Mouse (Mus musculus) G1E (cell line): ENCODE measurements around the gene H2-M10.1. TPM values are rescaled to one million over a fixed set of nuclear protein-coding genes. Genes with fewer than 3 reads are reported as not detected.
"Not testable (repeated sequence)": the region's sequence is repeated elsewhere in the genome, so short reads cannot be mapped to it uniquely, and the experiment has no call there.

Experiments used
- ATAC-seq: 2 replicates; pipeline ENCODE4 v1.8.0; 2016; ENCODE audit warnings: mild to moderate bottlenecking; ENCODE audit not compliant: insufficient number of reproducible peaks, poor library complexity, low FRiP score, severe bottlenecking; ENCODE audit errors: extremely low read depth
- DNase-seq: peaks from one replicate; pipeline ENCODE4 v3.0.0; 2012; ENCODE audit warnings: low spot score
- H3K27me3 ChIP-seq: 2 replicates; pipeline ENCODE4 v1.6.1; 2012; ENCODE audit warnings: mild to moderate bottlenecking, low read length, inconsistent platforms; ENCODE audit not compliant: insufficient read depth
- H3K36me3 ChIP-seq: replicated peaks from 2 replicates; pipeline ENCODE3; 2012; ENCODE audit warnings: mild to moderate bottlenecking, inconsistent platforms
- H3K4me1 ChIP-seq: 2 replicates; pipeline ENCODE4 v1.6.1; 2012; ENCODE audit warnings: low read depth, low read length, inconsistent platforms, mixed read lengths; ENCODE audit not compliant: insufficient read depth
- H3K4me3 ChIP-seq: 2 replicates; pipeline ENCODE4 v1.5.1; 2012; ENCODE audit warnings: low read depth, mild to moderate bottlenecking, inconsistent platforms, low read length, moderate library complexity, mixed read lengths
- H3K9me3 ChIP-seq: replicated peaks from 2 replicates; pipeline ENCODE4 v1.6.1; 2012; ENCODE audit warnings: inconsistent platforms
- CTCF ChIP-seq: IDR thresholded peaks from 2 replicates; pipeline ENCODE4 v1.5.1; 2012; ENCODE audit warnings: low read depth, low read length, inconsistent platforms, mixed read lengths
- GATA1 ChIP-seq: IDR thresholded peaks from 2 replicates; pipeline ENCODE4 v1.6.1; 2012; ENCODE audit warnings: borderline replicate concordance, low read length, inconsistent platforms, mixed read lengths
- GATA2 ChIP-seq: IDR thresholded peaks from 2 replicates; pipeline ENCODE4 v1.6.1; 2012; ENCODE audit warnings: low read depth, low read length, inconsistent platforms, borderline replicate concordance
- POLR2AphosphoS5 ChIP-seq: IDR thresholded peaks from 2 replicates; pipeline ENCODE4 v1.6.1; 2012; ENCODE audit warnings: low read depth, low read length, inconsistent platforms; ENCODE audit not compliant: insufficient replicate concordance
- TAL1 ChIP-seq: conservative IDR thresholded peaks from 2 replicates; pipeline ENCODE4 v1.6.1; 2012; ENCODE audit warnings: low read depth, low read length, inconsistent platforms, mixed read lengths
- polyA plus RNA-seq: library from polyadenylated mRNA; stranded (reverse); fragments of >175 nt; gene quantifications from 2 replicates; pipeline ENCODE4 v1.2.3, GENCODE M21; 2012
- total RNA-seq, 2 experiments: library from RNA; stranded (forward) in 1 of 2; stranded (reverse) in 1 of 2; fragments of 200-1000 nt in 1 of 2; fragments of >200 nt in 1 of 2; fragmentation: Nextera tagmentation in 1 of 2; gene quantifications; 2 replicates each; pipeline ENCODE4 v1.2.3; 2014 to 2017

Gene H2-M10.1
- total RNA-seq (2014; fragmentation: Nextera tagmentation) (not detected in 2 replicates), total RNA-seq (2017) (not detected in 2 replicates), polyA plus RNA-seq (not detected in 2 replicates)

DNA sequence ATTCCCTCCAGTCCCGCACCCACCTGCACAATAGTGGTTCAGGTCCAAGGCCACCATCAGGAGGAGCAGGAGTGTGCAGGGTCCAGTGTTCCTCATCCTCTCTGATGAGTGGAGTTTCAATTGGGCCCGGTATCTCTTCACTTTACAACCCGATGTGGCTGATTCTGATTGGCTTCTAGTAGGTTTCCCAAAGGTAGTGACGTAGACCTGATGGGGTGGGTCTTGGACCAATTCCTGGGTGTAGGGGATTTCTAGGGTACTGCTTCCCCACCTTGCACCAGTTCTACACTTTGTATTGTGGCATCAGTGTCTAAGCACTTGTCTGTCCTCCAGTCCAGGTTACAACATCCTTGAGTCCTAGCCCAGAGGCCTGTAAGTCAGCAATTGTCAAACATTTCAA is at the start of gene H2-M10.1:
Gene H2-M10.1 (minus strand): TSS at position 101 of the 400 bp plus-strand sequence.
- H3K4me1 ChIP-seq, result no peaks in the 10 kb centered on the region
- no peak for DNase-seq
- no peaks in the 10 kb centered on the region for H3K9me3 ChIP-seq
- H3K36me3 ChIP-seq, result no peaks in the 10 kb centered on the region
- H3K27me3 ChIP-seq, result peaks cover 4% of the 10 kb centered on the region; the same call in 1 of the 2 replicates
- ATAC-seq, result no peak
- H3K4me3 ChIP-seq, result no peak within 1 kb of the TSS
- TF ChIP-seq POLR2AphosphoS5 (no peak), CTCF (no peak), TAL1 (no peak), GATA2 (no peak), GATA1 (no peak)

DNA sequence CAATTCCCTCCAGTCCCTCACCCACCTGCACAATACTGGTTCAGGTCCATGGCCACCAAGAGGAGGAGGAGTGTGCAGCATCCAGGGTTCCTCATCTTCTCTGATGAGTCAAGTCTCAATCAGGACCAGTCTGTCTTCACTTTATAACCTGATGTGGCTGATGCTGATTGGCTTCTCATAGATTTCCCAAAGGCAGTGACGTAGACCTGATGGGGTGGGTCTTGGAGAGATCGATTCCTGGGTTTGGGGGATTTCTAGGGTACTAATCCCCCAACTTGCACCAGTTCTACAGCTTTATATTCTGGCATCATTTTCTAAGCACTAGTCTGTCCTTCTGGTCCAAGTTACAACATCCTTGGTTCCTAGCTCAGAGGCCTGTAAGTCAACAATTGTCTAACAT is 42.4 kb upstream of the H2-M10.1 start, which contains the start of gene H2-M10.3:
Gene H2-M10.3 (minus strand): TSS at position 101 of the 400 bp plus-strand sequence.
- not testable (repeated sequence) for H3K9me3 ChIP-seq, H3K27me3 ChIP-seq, DNase-seq, H3K4me3 ChIP-seq, H3K4me1 ChIP-seq, H3K36me3 ChIP-seq, ATAC-seq

DNA sequence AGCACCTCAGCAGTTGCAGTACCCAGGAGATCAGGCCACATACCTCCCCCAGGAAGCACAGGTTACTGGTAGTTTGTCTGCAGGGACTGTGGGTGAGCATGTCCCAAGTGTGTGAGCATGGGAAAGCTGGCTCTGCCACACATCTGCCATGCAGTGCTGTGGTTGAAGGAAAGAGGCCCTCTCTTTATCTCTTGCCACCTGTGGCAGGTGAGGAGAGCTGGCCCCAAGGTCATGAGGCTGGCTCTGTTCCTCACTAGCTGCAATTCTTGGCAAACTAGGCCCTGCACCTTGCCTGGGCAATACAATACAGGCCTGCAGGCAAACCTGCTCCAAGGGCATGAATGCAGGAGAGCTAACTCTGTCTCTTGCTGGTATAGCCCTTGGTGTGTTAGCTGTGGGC is 36.4 kb upstream of the H2-M10.1 start:
- H3K9me3 ChIP-seq, H3K4me1 ChIP-seq, H3K4me3 ChIP-seq, ATAC-seq, DNase-seq, H3K27me3 ChIP-seq, H3K36me3 ChIP-seq: not testable (repeated sequence)

DNA sequence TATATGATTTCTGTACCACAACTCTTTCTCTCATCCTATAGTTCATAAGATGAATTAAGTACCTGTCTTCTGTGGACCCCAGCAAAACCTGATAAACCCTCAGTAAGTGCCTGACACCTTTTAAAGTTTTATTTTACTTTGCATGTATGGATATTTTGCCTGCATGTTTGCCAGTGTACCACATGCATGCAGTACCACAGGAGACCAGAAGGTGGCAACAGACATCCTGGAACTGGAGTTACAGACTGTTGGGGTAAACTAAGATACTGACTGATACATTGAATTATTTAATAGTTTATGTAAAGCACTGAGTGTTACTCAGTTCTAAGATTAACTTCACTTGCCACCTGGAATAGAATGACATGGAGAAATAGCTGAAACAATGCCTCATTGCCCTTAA is 31.6 kb upstream of the H2-M10.1 start:
- peak; percentile 43; the same call in 1 of the 2 replicates for TF ChIP-seq CTCF
- H3K9me3 ChIP-seq, H3K36me3 ChIP-seq, H3K4me1 ChIP-seq, H3K4me3 ChIP-seq, H3K27me3 ChIP-seq, DNase-seq: not testable (repeated sequence)
- peak; percentile 45; the same call in 1 of the 2 replicates for ATAC-seq

DNA sequence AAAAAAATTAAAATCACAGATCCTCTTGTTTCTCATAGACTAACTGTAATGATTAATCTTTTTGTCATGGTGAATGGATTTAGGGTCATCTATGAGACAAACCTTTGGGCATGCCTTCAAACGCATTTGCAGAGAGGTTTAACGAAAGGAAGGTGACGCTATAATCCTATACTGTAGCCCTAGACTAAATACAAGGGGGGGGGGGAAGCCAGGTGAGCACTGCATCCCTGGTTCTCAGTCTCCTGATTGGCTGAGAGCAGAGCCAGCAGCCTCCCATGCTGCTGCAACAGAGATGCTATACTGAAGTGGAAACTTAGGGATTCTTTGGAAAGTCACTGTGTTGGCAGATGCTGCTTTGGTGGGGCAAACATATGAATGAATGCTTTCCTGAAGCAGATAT is 29.8 kb upstream of the H2-M10.1 start:
- H3K36me3 ChIP-seq, result no peaks in the 10 kb centered on the region
- H3K4me1 ChIP-seq, result no peaks in the 10 kb centered on the region
- H3K4me3 ChIP-seq, result no peak overlapping the region
- ATAC-seq, result no peak
- H3K9me3 ChIP-seq, result no peaks in the 10 kb centered on the region
- H3K27me3 ChIP-seq, result no peaks in the 10 kb centered on the region
- no peak for TF ChIP-seq CTCF
- TF ChIP-seq POLR2AphosphoS5, result no peak
- no peak for TF ChIP-seq GATA1
- TF ChIP-seq GATA2, result no peak
- TF ChIP-seq TAL1, result no peak
- no peak for DNase-seq

DNA sequence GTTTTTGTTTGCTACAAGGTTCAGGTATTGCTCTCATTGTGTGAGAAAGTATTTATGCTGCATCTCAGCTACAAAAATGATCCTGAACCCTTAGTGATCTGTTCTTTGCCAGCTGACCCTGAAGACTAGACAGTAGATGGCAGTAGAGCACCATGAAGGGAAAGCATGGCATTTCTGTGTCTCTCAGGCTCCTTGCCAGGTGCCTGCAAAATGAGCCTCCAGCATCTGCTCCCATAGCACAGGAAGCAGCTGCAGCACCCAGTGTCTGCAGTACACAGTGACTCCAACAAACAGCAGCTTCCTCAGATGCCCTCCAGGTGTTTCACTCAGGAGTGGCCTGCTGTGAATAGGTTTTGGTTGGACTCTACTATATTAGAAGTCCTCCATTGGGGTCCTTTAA is 29.4 kb upstream of the H2-M10.1 start:
- not testable (repeated sequence) for H3K27me3 ChIP-seq, H3K4me1 ChIP-seq, ATAC-seq, H3K9me3 ChIP-seq, H3K36me3 ChIP-seq, DNase-seq, H3K4me3 ChIP-seq

DNA sequence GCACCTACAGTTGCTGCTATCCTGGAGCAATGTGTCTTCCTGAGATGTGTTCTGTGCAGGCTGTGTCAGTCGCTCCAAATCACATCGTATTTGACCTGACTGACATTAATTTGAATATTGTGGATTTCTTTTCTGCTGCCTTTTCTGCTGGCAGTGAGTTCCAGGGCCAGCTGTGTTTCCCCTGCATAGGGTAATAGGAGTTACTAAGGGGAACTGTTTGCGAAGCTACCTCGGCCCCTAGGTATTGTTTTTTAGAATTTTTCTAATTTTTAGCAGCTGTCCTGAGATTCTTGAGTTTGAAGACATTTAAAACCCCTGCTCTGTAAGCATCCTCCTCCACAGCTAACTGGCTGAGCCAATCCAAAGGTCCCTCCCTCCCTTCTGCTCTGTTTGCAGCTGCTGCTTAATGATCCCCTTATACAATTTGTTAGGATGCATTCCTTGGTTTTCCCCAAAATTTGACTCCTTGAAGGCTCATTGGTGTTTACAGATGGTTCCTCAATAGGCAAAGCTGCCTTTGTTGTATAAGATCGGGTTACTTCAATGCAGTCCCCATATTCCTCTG is 10.2 kb downstream of the H2-M10.1 start:
- peaks cover 7% of the 10 kb centered on the region for H3K27me3 ChIP-seq
- no peaks in the 10 kb centered on the region for H3K36me3 ChIP-seq
- no peaks in the 10 kb centered on the region for H3K4me1 ChIP-seq
- TF ChIP-seq GATA2 (no peak), POLR2AphosphoS5 (no peak), GATA1 (no peak), TAL1 (no peak), CTCF (no peak)
- H3K9me3 ChIP-seq, result no peaks in the 10 kb centered on the region
- DNase-seq (no peak), ATAC-seq (no peak)
- no peak overlapping the region for H3K4me3 ChIP-seq
